Mouse (Mus musculus): ENCODE data around the gene Gm21987. TPM values are rescaled to one million over a fixed set of nuclear protein-coding genes. Genes with fewer than 3 reads are reported as not detected.

Gm21987 gene
- total and polyA plus RNA-seq, 2 experiments: not detected

GRCm38 (mm10) chr16:38392126-38392894, 45.5 kb downstream of the Gm21987 start:
- Histone ChIP-seq H3K4me1 (ENCODE audit: control insufficient read depth, insufficient read depth, low read length) (no peaks in the 10 kb centered on the region), H3K27me3 (ENCODE audit: control insufficient read depth, insufficient read depth, low read length) (no peaks in the 10 kb centered on the region), H3K36me3 (ENCODE audit: control insufficient read depth, insufficient read depth, low read length) (no peaks in the 10 kb centered on the region), H3K27ac (replicated peaks; ENCODE audit: insufficient read depth, low read depth, low read length) (no peak overlapping the region), H3K4me3 (ENCODE audit: insufficient read depth, low read depth, low read length) (no peak overlapping the region), H3K9ac (ENCODE audit: low read depth, low read length) (no peak overlapping the region), H3K79me2 (ENCODE audit: control insufficient read depth, insufficient read depth, low read length) (no peaks in the 10 kb centered on the region)
- TF ChIP-seq CTCF (IDR thresholded peaks at IDR 0.05; ENCODE audit: low read depth, low read length) (no peak), POLR2A (IDR thresholded peaks at IDR 0.05; ENCODE audit: extremely low read depth, insufficient read depth, low read length) (no peak)
- no peak for DNase-seq (ENCODE audit: extremely low read depth, low read depth, low spot score)
- 88% methylated on average over 23 of the region's 23 CpGs for WGBS

- TF ChIP-seq POLR2A (IDR thresholded peaks at IDR 0.05; ENCODE audit: extremely low read depth, insufficient read depth, low read length) (no peak), CTCF (IDR thresholded peaks at IDR 0.05; ENCODE audit: low read depth, low read length) (no peak)
- H3K27me3 ChIP-seq (ENCODE audit: control insufficient read depth, insufficient read depth, low read length): no peaks in the 10 kb centered on the region
- no peak overlapping the region for H3K27ac ChIP-seq (replicated peaks; ENCODE audit: insufficient read depth, low read depth, low read length)
- H3K9ac ChIP-seq (ENCODE audit: low read depth, low read length): no peak overlapping the region
- 77% methylated on average over 8 of the region's 8 CpGs for WGBS
- no peak for DNase-seq (ENCODE audit: extremely low read depth, low read depth, low spot score)
- H3K4me1 ChIP-seq (ENCODE audit: control insufficient read depth, insufficient read depth, low read length): no peaks in the 10 kb centered on the region
- no peaks in the 10 kb centered on the region; the same call in 1 of the 2 replicates for H3K36me3 ChIP-seq (ENCODE audit: control insufficient read depth, insufficient read depth, low read length)
- no peak overlapping the region for H3K4me3 ChIP-seq (ENCODE audit: insufficient read depth, low read depth, low read length)
- no peaks in the 10 kb centered on the region for H3K79me2 ChIP-seq (ENCODE audit: control insufficient read depth, insufficient read depth, low read length)
Observed at GRCm38 (mm10) chr16:38394191-38394618, 47.4 kb downstream of the Gm21987 start.

- no peak overlapping the region for H3K27ac ChIP-seq (replicated peaks; ENCODE audit: insufficient read depth, low read depth, low read length)
- WGBS: 84% methylated on average over 6 of the region's 6 CpGs
Observed at GRCm38 (mm10) chr16:38395060-38395730, 48.4 kb downstream of the Gm21987 start.

GRCm38 (mm10) chr16:38396155-38396554, 49.3 kb downstream of the Gm21987 start:
- Histone ChIP-seq H3K4me1 (ENCODE audit: control insufficient read depth, insufficient read depth, low read length) (no peaks in the 10 kb centered on the region), H3K27me3 (ENCODE audit: control insufficient read depth, insufficient read depth, low read length) (no peaks in the 10 kb centered on the region), H3K79me2 (ENCODE audit: control insufficient read depth, insufficient read depth, low read length) (no peaks in the 10 kb centered on the region), H3K4me3 (ENCODE audit: insufficient read depth, low read depth, low read length) (no peak overlapping the region), H3K27ac (replicated peaks; ENCODE audit: insufficient read depth, low read depth, low read length) (no peak overlapping the region), H3K9ac (ENCODE audit: low read depth, low read length) (no peak overlapping the region), H3K36me3 (ENCODE audit: control insufficient read depth, insufficient read depth, low read length) (no peaks in the 10 kb centered on the region; the same call in none of the 2 replicates)
- peak; percentile 28 for DNase-seq (ENCODE audit: extremely low read depth, low read depth, low spot score)
- TF ChIP-seq CTCF (IDR thresholded peaks at IDR 0.05; ENCODE audit: low read depth, low read length) (no peak), POLR2A (IDR thresholded peaks at IDR 0.05; ENCODE audit: extremely low read depth, insufficient read depth, low read length) (no peak)
- WGBS: 57% methylated on average over 13 of the region's 13 CpGs

More at GRCm38 (mm10) chr16:38395060-38395730, 48.4 kb downstream of the Gm21987 start:
- no peak for TF ChIP-seq POLR2A (IDR thresholded peaks at IDR 0.05; ENCODE audit: extremely low read depth, insufficient read depth, low read length)
- no peak for TF ChIP-seq CTCF (IDR thresholded peaks at IDR 0.05; ENCODE audit: low read depth, low read length)
- Histone ChIP-seq H3K4me1 (ENCODE audit: control insufficient read depth, insufficient read depth, low read length) (no peaks in the 10 kb centered on the region), H3K4me3 (ENCODE audit: insufficient read depth, low read depth, low read length) (no peak overlapping the region), H3K27me3 (ENCODE audit: control insufficient read depth, insufficient read depth, low read length) (no peaks in the 10 kb centered on the region), H3K36me3 (ENCODE audit: control insufficient read depth, insufficient read depth, low read length) (no peaks in the 10 kb centered on the region; the same call in 1 of the 2 replicates), H3K9ac (ENCODE audit: low read depth, low read length) (no peak overlapping the region), H3K79me2 (ENCODE audit: control insufficient read depth, insufficient read depth, low read length) (no peaks in the 10 kb centered on the region)
- no peak for DNase-seq (ENCODE audit: extremely low read depth, low read depth, low spot score)

GRCm38 (mm10) chr16:38398266-38398665, 51.4 kb downstream of the Gm21987 start:
- no peak for TF ChIP-seq POLR2A (IDR thresholded peaks at IDR 0.05; ENCODE audit: extremely low read depth, insufficient read depth, low read length)
- TF ChIP-seq CTCF (IDR thresholded peaks at IDR 0.05; ENCODE audit: low read depth, low read length): no peak
- Histone ChIP-seq H3K4me3 (ENCODE audit: insufficient read depth, low read depth, low read length) (no peak overlapping the region), H3K36me3 (ENCODE audit: control insufficient read depth, insufficient read depth, low read length) (peaks cover 3% of the 10 kb centered on the region), H3K27ac (replicated peaks; ENCODE audit: insufficient read depth, low read depth, low read length) (no peak overlapping the region), H3K79me2 (ENCODE audit: control insufficient read depth, insufficient read depth, low read length) (no peaks in the 10 kb centered on the region), H3K9ac (ENCODE audit: low read depth, low read length) (no peak overlapping the region), H3K4me1 (ENCODE audit: control insufficient read depth, insufficient read depth, low read length) (no peaks in the 10 kb centered on the region), H3K27me3 (ENCODE audit: control insufficient read depth, insufficient read depth, low read length) (no peaks in the 10 kb centered on the region)
- no peak for DNase-seq (ENCODE audit: extremely low read depth, low read depth, low spot score)
- 86% methylated on average over 6 of the region's 6 CpGs for WGBS

Data from liver, adult 2 months (tissue).